Mouse (Mus musculus) thymus, adult 2 months (tissue): ENCODE data around the gene Crym. TPM values are rescaled to one million over a fixed set of nuclear protein-coding genes. Genes with fewer than 3 reads are reported as not detected.

Experiments
- DNase-seq: peaks from one replicate; pipeline ENCODE4 v3.0.0; 2021
- H3K27ac ChIP-seq: fragments of 200-500 bp; 2 replicates; pipeline ENCODE4 v1.5.1; 2012; ENCODE audit warnings: low read length, control low read depth; ENCODE audit not compliant: control insufficient read depth, insufficient read depth
- H3K27me3 ChIP-seq: fragments of 200-500 bp; 2 replicates; pipeline ENCODE4 v1.6.1; 2012; ENCODE audit warnings: mild to moderate bottlenecking, low read length, moderate library complexity, mixed read lengths; ENCODE audit not compliant: control insufficient read depth, insufficient read depth
- H3K36me3 ChIP-seq: fragments of 200-500 bp; 2 replicates; pipeline ENCODE4 v1.6.1; 2012; ENCODE audit warnings: mild to moderate bottlenecking, low read length, moderate library complexity; ENCODE audit not compliant: control insufficient read depth, insufficient read depth
- H3K4me1 ChIP-seq: fragments of 200-500 bp; replicated peaks from 2 replicates; pipeline ENCODE4 v1.6.1; 2012; ENCODE audit warnings: low read length; ENCODE audit not compliant: control insufficient read depth, insufficient read depth
- H3K4me3 ChIP-seq: fragments of 200-500 bp; 2 replicates; pipeline ENCODE4 v1.5.1; 2012; ENCODE audit warnings: mild to moderate bottlenecking, low read length, control low read depth, moderate library complexity; ENCODE audit not compliant: control insufficient read depth, insufficient read depth
- CTCF ChIP-seq: fragments of 200-500 bp; IDR thresholded peaks from 2 replicates; pipeline ENCODE4 v1.5.1; 2012; ENCODE audit warnings: mild to moderate bottlenecking, control low read depth, low read length, moderate library complexity, borderline replicate concordance; ENCODE audit not compliant: control insufficient read depth, poor library complexity, insufficient read depth; ENCODE audit errors: extremely low read depth
- POLR2A ChIP-seq: fragments of 200-500 bp; IDR thresholded peaks from 2 replicates; pipeline ENCODE4 v1.6.1; 2012; ENCODE audit warnings: mild to moderate bottlenecking, low read length, control low read depth, moderate library complexity; ENCODE audit not compliant: control insufficient read depth, poor library complexity, insufficient read depth; ENCODE audit errors: extremely low read depth
- WGBS: fragments of 180-500 bp; shearing (Covaris S2); methylation state at CpG from one replicate; pipeline ENCODE4 v1.1.7; 2018; 5-methylcytosine and 5-hydroxymethylcytosine counted together
- polyA plus RNA-seq: library from polyadenylated mRNA; depleted of rRNA; stranded (reverse); fragments of >200 nt; gene quantifications from 2 replicates; pipeline ENCODE4 v1.2.3, GENCODE M21; 2012

Gene Crym
- polyA plus RNA-seq, 1 experiment: 1.2 TPM

DNA sequence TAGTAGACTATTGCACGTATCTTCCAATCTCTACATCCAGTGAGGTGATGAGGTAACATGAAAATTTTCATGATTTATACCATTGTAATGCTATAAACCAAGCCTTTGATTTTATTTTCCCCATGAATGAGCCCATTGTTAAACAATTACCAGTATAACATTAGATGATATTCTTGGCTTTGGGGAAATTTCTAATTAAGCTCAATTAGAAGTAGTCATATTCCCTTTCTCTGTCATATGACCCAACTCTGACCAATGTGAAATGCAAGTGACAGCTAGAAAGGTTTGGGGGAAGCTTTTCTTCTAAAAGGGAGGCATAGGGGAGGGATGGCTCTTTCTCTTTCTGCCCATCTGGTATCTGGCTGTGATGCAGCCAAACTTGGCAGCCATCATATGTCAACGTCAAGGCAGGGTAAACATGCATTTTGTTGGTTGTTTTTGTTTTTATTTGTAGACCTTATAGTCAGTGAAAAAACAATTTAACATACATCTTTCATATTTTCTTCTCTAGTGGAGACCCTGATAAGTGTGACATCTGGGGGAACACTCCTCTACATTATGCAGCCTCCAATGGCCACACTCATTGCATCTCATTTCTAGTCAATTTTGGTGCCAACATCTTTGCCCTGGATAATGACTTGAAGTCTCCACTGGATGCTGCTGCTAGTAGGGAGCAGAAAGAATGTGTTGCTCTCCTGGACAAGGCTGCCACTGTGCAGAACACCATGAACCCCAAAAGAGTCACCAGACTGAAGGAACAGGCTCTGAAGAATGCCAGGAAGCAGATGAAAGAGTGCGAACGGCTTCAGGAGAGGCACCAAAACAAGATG is 20.3 kb downstream of the Crym start:
- H3K4me1 ChIP-seq: no peaks in the 10 kb centered on the region
- H3K36me3 ChIP-seq: no peaks in the 10 kb centered on the region
- WGBS: 94% methylated on average over 4 of the region's 4 CpGs
- no peak overlapping the region for H3K27ac ChIP-seq
- H3K27me3 ChIP-seq: no peaks in the 10 kb centered on the region
- no peak for TF ChIP-seq CTCF
- TF ChIP-seq POLR2A: no peak
- no peak for DNase-seq
- no peak overlapping the region for H3K4me3 ChIP-seq

DNA sequence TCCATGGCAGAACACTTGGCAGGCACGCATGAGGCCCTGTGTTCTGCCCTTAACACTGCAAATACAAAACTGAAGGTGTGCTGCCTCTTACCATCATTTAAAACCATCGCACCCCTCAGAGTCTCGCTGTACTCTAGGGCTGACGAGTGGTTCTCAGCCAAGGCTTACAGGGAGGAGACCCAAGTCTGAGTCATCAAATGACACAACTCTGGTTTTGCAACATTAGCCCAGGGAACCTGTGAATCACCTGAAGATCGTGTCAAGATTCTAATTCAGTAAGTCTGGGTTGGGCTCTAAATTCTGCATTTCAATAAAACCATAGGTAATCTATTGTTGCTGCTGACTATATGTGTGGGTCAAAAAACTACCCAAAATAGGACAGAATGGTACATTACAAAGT is 21.4 kb downstream of the Crym start:
- H3K36me3 ChIP-seq: no peaks in the 10 kb centered on the region
- no peaks in the 10 kb centered on the region for H3K4me1 ChIP-seq
- 86% methylated on average over 5 of the region's 5 CpGs for WGBS
- no peak overlapping the region for H3K27ac ChIP-seq
- DNase-seq: no peak
- no peak overlapping the region for H3K4me3 ChIP-seq
- TF ChIP-seq POLR2A (no peak), CTCF (no peak)
- no peaks in the 10 kb centered on the region for H3K27me3 ChIP-seq

DNA sequence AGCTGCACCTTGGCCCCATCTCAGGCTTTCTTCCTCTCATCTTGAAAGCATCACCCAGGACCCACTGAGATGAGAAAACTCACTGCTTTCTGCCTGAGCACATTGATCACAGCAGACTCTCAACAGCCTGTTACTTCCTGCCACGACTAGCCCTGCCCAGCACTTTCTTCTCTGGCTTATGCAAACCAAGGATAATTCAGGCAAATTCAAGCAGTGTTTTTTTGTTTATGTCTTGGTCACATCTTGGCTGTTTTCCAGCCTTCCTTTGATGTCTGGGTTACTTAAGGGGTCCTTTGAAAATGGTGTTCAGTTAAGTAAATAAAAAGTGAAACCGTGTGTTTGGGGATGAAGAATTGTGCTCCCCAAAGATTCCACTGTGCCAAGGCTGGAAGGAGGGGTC is 23.0 kb downstream of the Crym start:
- 30% methylated on average over 2 of the region's 2 CpGs for WGBS
- TF ChIP-seq POLR2A: no peak
- no peak for DNase-seq
- Histone ChIP-seq H3K4me1 (no peaks in the 10 kb centered on the region), H3K4me3 (no peak overlapping the region), H3K27me3 (no peaks in the 10 kb centered on the region), H3K36me3 (no peaks in the 10 kb centered on the region), H3K27ac (no peak overlapping the region)

DNA sequence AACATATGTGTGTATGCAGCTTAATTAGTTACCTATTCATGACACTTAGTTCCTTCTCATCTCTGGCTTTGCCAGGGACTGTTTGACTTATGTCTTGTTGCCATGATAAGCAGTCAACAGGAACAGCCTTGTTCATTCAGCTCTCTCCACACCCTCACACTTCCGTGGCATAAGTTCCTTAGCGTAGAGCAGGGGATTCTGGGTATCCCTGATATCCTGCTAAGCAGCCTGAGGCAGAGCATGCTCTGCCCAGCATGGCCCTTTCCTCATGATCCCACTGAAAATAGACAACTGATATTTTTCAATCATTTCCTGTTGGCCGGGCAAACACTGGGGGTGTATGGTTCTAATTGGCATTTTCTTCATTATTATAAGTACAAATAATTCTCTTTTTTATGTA is 24.3 kb downstream of the Crym start:
- TF ChIP-seq CTCF (no peak), POLR2A (no peak)
- no peaks in the 10 kb centered on the region for H3K4me1 ChIP-seq
- no peak overlapping the region for H3K4me3 ChIP-seq
- 90% methylated on average over 3 of the region's 3 CpGs for WGBS
- no peaks in the 10 kb centered on the region for H3K27me3 ChIP-seq
- H3K36me3 ChIP-seq: no peaks in the 10 kb centered on the region
- H3K27ac ChIP-seq: no peak overlapping the region
- DNase-seq: no peak

- H3K36me3 ChIP-seq: no peaks in the 10 kb centered on the region
- no peak for TF ChIP-seq POLR2A
- TF ChIP-seq CTCF: no peak
- no peaks in the 10 kb centered on the region for H3K4me1 ChIP-seq
- no peak overlapping the region for H3K4me3 ChIP-seq
- WGBS: 87% methylated on average over 11 of the region's 11 CpGs
- no peak overlapping the region for H3K27ac ChIP-seq
- DNase-seq: no peak
- H3K27me3 ChIP-seq: no peaks in the 10 kb centered on the region
Observed at GRCm38 (mm10) chr7:120174723-120175504, 27.0 kb downstream of the Crym start.

DNA sequence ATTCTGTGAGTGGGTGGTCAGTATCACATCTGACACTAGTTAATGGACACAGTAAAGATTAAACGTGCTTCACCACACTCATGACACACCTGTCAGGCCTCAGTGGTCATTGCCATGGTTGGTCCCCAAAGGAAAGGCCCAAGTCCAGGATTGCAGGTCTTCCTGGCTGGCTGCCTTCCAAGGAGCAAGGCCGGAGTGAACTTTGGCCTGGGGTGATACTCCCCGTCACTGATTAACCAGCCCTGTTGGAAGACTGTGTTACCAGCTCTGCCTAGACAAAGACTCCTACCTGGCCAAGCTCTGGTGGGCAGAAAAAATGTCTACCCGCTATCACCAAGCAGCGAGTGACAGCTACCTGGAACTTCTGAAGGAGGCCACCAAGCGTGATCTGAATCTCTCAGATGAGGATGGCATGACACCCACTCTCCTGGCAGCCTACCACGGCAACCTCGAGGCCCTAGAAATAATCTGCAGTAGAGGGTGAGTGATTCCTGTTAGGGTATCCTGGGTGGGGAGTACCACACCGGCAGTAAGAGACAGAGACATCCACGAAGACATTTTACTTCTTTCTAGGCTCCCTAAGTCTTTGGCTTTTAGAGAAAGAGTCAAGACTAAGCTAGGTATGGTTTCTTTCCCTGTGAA is 28.2 kb downstream of the Crym start, which contains the start of gene Anks4b:
Gene Anks4b, plus strand, starts transcription at position 256 of the 642 bp plus-strand sequence.
- Histone ChIP-seq H3K27ac (no peak within 1 kb of the TSS), H3K4me3 (no peak within 1 kb of the TSS), H3K36me3 (no peaks in the 10 kb centered on the region), H3K4me1 (no peaks in the 10 kb centered on the region), H3K27me3 (no peaks in the 10 kb centered on the region)
- TF ChIP-seq POLR2A (no peak), CTCF (no peak)
- 89% methylated on average over 10 of the region's 10 CpGs for WGBS
- DNase-seq: no peak
